Mouse (Mus musculus): ENCODE results near the gene Insrr. TPM values are rescaled to one million over a fixed set of nuclear protein-coding genes. Genes with fewer than 3 reads are reported as not detected.
"Not testable (repeated sequence)": the region's sequence is repeated elsewhere in the genome, so short reads cannot be mapped to it uniquely, and the experiment has no call there.

Insrr gene
- total and polyA plus RNA-seq, 2 experiments from 2014 or later = 0.23 to 8.7 TPM

DNA sequence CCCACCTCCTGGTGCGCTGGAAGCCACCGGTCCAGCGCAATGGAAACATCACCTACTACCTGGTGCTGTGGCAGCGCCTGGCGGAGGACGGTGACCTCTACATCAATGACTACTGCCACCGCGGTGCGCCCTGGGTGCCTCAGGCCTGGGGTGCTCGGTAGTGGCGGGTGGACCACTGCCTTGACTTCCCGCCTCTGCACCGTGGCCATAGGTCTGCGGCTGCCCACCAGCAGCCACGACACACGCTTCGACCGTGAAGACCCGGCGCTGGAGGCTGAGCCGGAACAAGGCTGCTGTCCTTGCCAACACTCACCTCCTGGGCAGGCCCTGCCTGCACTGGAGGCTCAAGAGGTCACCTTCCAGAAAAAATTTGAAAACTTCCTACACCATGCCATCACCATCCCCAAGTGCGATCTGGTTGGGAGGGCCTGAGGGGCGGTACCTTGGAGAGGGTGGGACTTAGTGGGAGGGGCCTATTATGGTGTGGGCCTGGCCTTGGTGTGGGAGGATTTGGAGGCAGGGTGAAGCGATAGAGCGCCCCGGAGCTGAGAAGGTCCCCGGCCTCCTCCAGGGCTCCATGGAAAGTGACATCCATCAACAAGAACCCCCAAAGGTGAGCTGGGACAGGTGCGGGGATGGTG, 12.7 kb downstream of the Insrr start:
- Histone ChIP-seq H3K9me3 (ENCODE audit: low read length) (no peaks in the 10 kb centered on the region), H3K9ac (no peak overlapping the region), H3K4me3 (ENCODE audit: low read depth, low read length) (peak overlapping the region; percentile 20), H3K36me3 (ENCODE audit: insufficient read depth) (no peaks in the 10 kb centered on the region), H3K4me2 (ENCODE audit: low read depth) (peak overlapping the region; percentile 39), H3K4me1 (ENCODE audit: insufficient read depth) (0 out of 2 replicates have a peak, but pooled peaks cover 4% of the 10 kb centered on the region), H3K27ac (ENCODE audit: low read depth, low read length) (no peak overlapping the region), H3K27me3 (ENCODE audit: insufficient read depth, low read length) (peaks cover 24% of the 10 kb centered on the region)
- no peak for DNase-seq
- 9% methylated on average over 28 of the region's 28 CpGs for WGBS
- ATAC-seq = peak; percentile 34; the same call in 1 of the 2 replicates
- TF ChIP-seq CTCF (IDR thresholded peaks at IDR 0.05; ENCODE audit: low read depth) = no peak

DNA sequence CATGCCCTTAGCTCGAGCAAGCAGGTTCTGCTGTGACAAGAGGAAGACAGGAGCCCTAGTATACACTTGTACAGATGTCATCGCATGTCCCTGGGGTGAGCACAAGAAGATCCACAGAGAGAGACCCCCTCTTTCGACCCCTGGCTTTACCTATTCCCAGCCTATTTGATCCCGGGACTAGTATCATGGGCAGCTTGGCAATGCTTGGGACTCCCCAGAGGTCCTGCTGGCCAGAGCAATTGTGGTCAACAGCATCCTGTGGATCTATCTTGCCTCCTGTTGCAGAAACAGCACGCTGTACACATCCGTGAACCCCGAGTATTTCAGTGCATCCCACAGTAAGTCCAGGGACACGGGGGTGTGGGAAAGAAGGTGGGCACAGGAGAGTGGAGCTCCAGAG, 14.5 kb downstream of the Insrr start:
- Histone ChIP-seq H3K4me3 (ENCODE audit: low read depth, low read length) (no peak overlapping the region), H3K9ac (no peak overlapping the region), H3K36me3 (ENCODE audit: insufficient read depth) (no peaks in the 10 kb centered on the region), H3K9me3 (ENCODE audit: low read length) (no peaks in the 10 kb centered on the region), H3K4me2 (ENCODE audit: low read depth) (no peak overlapping the region), H3K27me3 (ENCODE audit: insufficient read depth, low read length) (peaks cover 24% of the 10 kb centered on the region), H3K4me1 (ENCODE audit: insufficient read depth) (0 out of 2 replicates have a peak, but pooled peaks cover 4% of the 10 kb centered on the region), H3K27ac (ENCODE audit: low read depth, low read length) (no peak overlapping the region)
- TF ChIP-seq CTCF (IDR thresholded peaks at IDR 0.05; ENCODE audit: low read depth) = no peak
- DNase-seq (no peak), ATAC-seq (no peak)
- WGBS = 85% methylated on average over 8 of the region's 8 CpGs

DNA sequence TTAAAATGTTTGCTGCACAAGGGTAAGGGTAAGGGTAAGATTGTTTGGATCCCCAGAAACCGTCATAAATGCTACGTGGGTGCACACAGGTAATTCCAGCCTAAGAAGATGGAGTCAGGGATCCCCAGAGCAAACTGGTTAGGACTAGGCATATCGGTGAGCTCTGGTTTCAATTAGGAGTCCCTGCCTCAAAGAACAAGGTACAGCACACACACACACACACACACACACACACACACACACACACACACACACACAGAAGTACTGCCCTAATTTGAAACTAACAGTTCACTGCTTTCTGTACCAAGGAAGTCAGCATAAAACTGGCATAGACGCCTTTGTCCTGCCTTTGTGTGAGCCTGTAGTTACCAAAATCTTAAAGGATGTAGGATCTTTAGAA, 15.7 kb downstream of the Insrr start:
- Histone ChIP-seq H3K36me3 (ENCODE audit: insufficient read depth) (no peaks in the 10 kb centered on the region), H3K27me3 (ENCODE audit: insufficient read depth, low read length) (peaks cover 24% of the 10 kb centered on the region), H3K4me3 (ENCODE audit: low read depth, low read length) (no peak overlapping the region), H3K4me1 (ENCODE audit: insufficient read depth) (0 out of 2 replicates have a peak, but pooled peaks cover 4% of the 10 kb centered on the region), H3K4me2 (ENCODE audit: low read depth) (no peak overlapping the region), H3K9ac (no peak overlapping the region), H3K9me3 (ENCODE audit: low read length) (no peaks in the 10 kb centered on the region), H3K27ac (ENCODE audit: low read depth, low read length) (no peak overlapping the region)
- WGBS = 82% methylated on average over 4 of the region's 4 CpGs
- TF ChIP-seq CTCF (IDR thresholded peaks at IDR 0.05; ENCODE audit: low read depth) = no peak
- ATAC-seq (no peak), DNase-seq (no peak)

DNA sequence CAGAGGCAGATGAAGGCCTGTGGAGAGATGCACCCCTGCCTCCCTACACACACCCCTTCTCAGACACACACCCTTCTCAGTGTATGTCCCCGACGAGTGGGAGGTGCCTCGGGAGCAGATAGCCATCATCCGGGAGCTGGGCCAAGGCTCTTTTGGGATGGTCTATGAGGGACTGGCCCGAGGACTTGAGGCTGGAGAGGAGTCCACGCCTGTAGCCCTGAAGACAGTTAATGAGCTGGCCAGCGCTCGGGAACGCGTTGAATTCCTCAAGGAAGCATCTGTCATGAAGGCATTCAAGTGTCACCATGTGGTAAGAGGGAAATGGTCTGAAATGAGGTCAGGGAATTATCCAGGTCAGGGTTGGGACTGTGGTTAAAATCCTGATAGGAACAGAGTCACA, 16.1 kb downstream of the Insrr start:
- Histone ChIP-seq H3K4me1 (ENCODE audit: insufficient read depth) (0 out of 2 replicates have a peak, but pooled peaks cover 4% of the 10 kb centered on the region), H3K9me3 (ENCODE audit: low read length) (no peaks in the 10 kb centered on the region), H3K9ac (no peak overlapping the region), H3K4me2 (ENCODE audit: low read depth) (no peak overlapping the region), H3K27ac (ENCODE audit: low read depth, low read length) (no peak overlapping the region), H3K27me3 (ENCODE audit: insufficient read depth, low read length) (peaks cover 24% of the 10 kb centered on the region), H3K36me3 (ENCODE audit: insufficient read depth) (no peaks in the 10 kb centered on the region), H3K4me3 (ENCODE audit: low read depth, low read length) (no peak overlapping the region)
- TF ChIP-seq CTCF (IDR thresholded peaks at IDR 0.05; ENCODE audit: low read depth) = no peak
- whole genome bisulfite sequencing = 63% methylated on average over 10 of the region's 10 CpGs
- ATAC-seq (no peak), DNase-seq (no peak)

DNA sequence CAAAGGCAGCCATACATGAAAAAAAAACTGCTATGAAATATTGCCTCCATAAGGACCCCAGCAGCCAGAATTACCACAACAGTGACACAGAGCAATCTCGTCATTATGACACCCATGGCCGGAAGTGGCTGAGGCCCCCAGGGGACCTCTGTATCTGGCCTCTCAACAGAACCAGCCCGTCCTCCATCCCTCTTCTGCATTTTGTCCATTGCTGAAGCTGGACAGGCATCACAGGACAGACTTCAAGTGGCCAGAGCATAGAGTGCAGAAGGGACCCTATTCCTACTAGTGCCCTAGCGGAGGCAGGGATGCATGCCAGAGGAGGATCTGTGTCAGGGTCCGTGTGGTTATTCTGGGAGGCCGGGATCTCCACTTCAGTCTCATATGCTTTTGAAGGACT, 19.4 kb downstream of the Insrr start:
- ATAC-seq = no peak
- Histone ChIP-seq H3K4me2 (ENCODE audit: low read depth) (no peak overlapping the region), H3K36me3 (ENCODE audit: insufficient read depth) (no peaks in the 10 kb centered on the region), H3K9me3 (ENCODE audit: low read length) (no peaks in the 10 kb centered on the region), H3K27me3 (ENCODE audit: insufficient read depth, low read length) (peaks cover 2% of the 10 kb centered on the region; the same call in 1 of the 2 replicates), H3K9ac (no peak overlapping the region), H3K4me1 (ENCODE audit: insufficient read depth) (no peaks in the 10 kb centered on the region), H3K27ac (ENCODE audit: low read depth, low read length) (no peak overlapping the region), H3K4me3 (ENCODE audit: low read depth, low read length) (no peak overlapping the region)
- WGBS = 68% methylated on average over 6 of the region's 6 CpGs
- DNase-seq = no peak
- TF ChIP-seq CTCF (IDR thresholded peaks at IDR 0.05; ENCODE audit: low read depth) = no peak

DNA sequence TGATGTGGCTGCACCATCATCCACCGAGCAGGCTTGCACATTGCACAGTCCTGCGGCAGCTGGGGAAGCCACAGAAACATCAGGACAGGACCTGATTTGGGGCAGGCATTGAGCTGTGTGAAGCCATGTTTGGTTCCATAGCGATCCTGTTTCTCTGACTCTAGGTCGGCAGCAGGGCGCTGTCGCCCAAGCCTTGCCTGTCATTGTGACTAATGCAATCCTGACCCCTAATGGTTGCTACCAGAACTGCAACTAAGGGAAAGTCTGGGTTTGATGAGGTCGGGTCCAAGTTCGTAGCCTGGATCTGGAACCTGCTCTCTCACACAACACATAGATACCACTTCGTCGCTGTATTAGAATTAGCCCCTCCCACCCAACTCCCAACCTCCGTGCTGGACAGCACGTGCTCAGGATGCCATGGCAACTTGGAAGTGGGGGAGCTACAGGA, 19.9 kb downstream of the Insrr start:
- 5% methylated on average over 12 of the region's 12 CpGs for WGBS
- Histone ChIP-seq H3K27me3 (ENCODE audit: insufficient read depth, low read length) (no peaks in the 10 kb centered on the region; the same call in 1 of the 2 replicates), H3K27ac (ENCODE audit: low read depth, low read length) (no peak overlapping the region), H3K9me3 (ENCODE audit: low read length) (no peaks in the 10 kb centered on the region), H3K4me1 (ENCODE audit: insufficient read depth) (no peaks in the 10 kb centered on the region), H3K36me3 (ENCODE audit: insufficient read depth) (no peaks in the 10 kb centered on the region), H3K9ac (no peak overlapping the region), H3K4me3 (ENCODE audit: low read depth, low read length) (no peak overlapping the region), H3K4me2 (ENCODE audit: low read depth) (no peak overlapping the region)
- TF ChIP-seq CTCF (IDR thresholded peaks at IDR 0.05; ENCODE audit: low read depth) = peak; percentile 86
- peak; percentile 84 for DNase-seq
- peak; percentile 62 for ATAC-seq

DNA sequence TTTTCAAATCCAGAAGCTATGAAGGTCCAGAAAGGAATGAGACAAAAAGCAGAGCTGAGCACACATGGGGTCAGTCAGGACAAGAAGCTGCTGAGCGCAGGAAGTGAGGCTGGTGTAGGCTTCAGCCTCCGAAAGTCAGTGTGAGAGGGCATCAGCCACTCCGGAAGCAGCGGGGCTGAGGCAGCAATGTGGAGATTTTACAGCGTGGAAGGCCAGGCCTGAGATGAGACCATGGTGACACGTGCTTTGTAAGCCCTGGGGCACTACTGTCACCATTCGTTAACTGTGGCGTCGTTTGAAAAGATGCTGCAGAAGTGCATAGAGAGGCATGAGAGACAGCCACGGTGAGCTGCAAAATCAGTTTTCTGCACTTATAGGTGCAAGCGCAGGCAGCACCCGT, 21.5 kb downstream of the Insrr start:
- H3K36me3 ChIP-seq (ENCODE audit: insufficient read depth) = no peaks in the 10 kb centered on the region
- DNase-seq (no peak), ATAC-seq (no peak)
- no peaks in the 10 kb centered on the region for H3K4me1 ChIP-seq (ENCODE audit: insufficient read depth)
- no peak overlapping the region for H3K9ac ChIP-seq
- no peak overlapping the region for H3K4me3 ChIP-seq (ENCODE audit: low read depth, low read length)
- TF ChIP-seq CTCF (IDR thresholded peaks at IDR 0.05; ENCODE audit: low read depth) = no peak
- H3K27me3 ChIP-seq (ENCODE audit: insufficient read depth, low read length) = no peaks in the 10 kb centered on the region; the same call in 1 of the 2 replicates
- WGBS = 63% methylated on average over 12 of the region's 12 CpGs
- H3K27ac ChIP-seq (ENCODE audit: low read depth, low read length) = no peak overlapping the region
- no peak overlapping the region for H3K4me2 ChIP-seq (ENCODE audit: low read depth)
- H3K9me3 ChIP-seq (ENCODE audit: low read length) = no peaks in the 10 kb centered on the region

DNA sequence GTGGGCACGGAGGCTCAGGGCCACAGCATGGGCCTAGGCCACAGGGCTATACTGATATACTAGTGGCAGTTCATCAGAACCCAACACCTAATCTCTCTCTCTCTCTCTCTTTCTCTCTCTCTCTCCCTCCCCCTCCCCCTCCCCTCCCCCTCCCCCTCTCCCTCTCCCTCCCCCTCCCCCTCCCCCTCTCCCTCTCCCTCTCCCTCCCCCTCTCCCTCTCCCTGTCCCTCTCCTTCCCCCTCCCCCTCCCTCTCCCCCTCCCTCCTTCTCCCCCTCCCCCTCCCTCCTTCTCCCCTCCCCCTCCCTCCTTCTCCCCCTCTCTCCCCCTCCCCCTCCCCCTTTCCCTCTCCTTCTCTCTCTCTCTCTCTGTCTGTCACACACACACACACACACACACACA, 27.5 kb downstream of the Insrr start, which contains the start of gene Pear1:
Gene Pear1, minus strand, starts transcription at position 101 of the 400 bp plus-strand sequence.
- H3K4me2 ChIP-seq (ENCODE audit: low read depth); DNase-seq; H3K9ac ChIP-seq; H3K4me1 ChIP-seq (ENCODE audit: insufficient read depth); ATAC-seq; H3K27me3 ChIP-seq (ENCODE audit: insufficient read depth, low read length); H3K9me3 ChIP-seq (ENCODE audit: low read length); H3K36me3 ChIP-seq (ENCODE audit: insufficient read depth); H3K4me3 ChIP-seq (ENCODE audit: low read depth, low read length); H3K27ac ChIP-seq (ENCODE audit: low read depth, low read length): not testable (repeated sequence)
- 81% methylated on average over 1 of the region's 1 CpGs for whole genome bisulfite sequencing

Measured in forebrain, postnatal 0 days (tissue).